Mouse (Mus musculus) liver, adult 2 months (tissue): ENCODE data around the gene D11Wsu47e. TPM values are rescaled to one million over a fixed set of nuclear protein-coding genes. Genes with fewer than 3 reads are reported as not detected.

ENCODE experiments used
- DNase-seq: peaks from one replicate; pipeline ENCODE4 v3.0.0-alpha.2; 2011; ENCODE audit warnings: low read depth, low spot score; ENCODE audit errors: extremely low read depth
- H3K27ac ChIP-seq: fragments of 200-500 bp; replicated peaks from 2 replicates; pipeline ENCODE4 v1.5.1; 2012; ENCODE audit warnings: low read depth, mild to moderate bottlenecking, control low read depth, inconsistent platforms, low read length; ENCODE audit not compliant: insufficient read depth
- H3K27me3 ChIP-seq: fragments of 200-500 bp; 2 replicates; pipeline ENCODE4 v1.6.1; 2012; ENCODE audit warnings: mild to moderate bottlenecking, moderate library complexity, low read length, inconsistent platforms; ENCODE audit not compliant: control insufficient read depth, insufficient read depth
- H3K36me3 ChIP-seq: fragments of 200-500 bp; 2 replicates; pipeline ENCODE4 v1.6.1; 2012; ENCODE audit warnings: low read length, inconsistent platforms; ENCODE audit not compliant: control insufficient read depth, insufficient read depth
- H3K4me1 ChIP-seq: fragments of 200-500 bp; 2 replicates; pipeline ENCODE4 v1.6.1; 2011; ENCODE audit warnings: low read length; ENCODE audit not compliant: control insufficient read depth, insufficient read depth
- H3K4me3 ChIP-seq: fragments of 200-500 bp; 2 replicates; pipeline ENCODE4 v1.5.1; 2011; ENCODE audit warnings: low read depth, mild to moderate bottlenecking, control low read depth, low read length, moderate library complexity; ENCODE audit not compliant: insufficient read depth
- H3K79me2 ChIP-seq: fragments of 200-500 bp; 2 replicates; pipeline ENCODE4 v1.6.1; 2012; ENCODE audit warnings: inconsistent platforms, mild to moderate bottlenecking, low read length, moderate library complexity; ENCODE audit not compliant: control insufficient read depth, insufficient read depth
- H3K9ac ChIP-seq: fragments of 200-500 bp; 2 replicates; pipeline ENCODE4 v1.6.1; 2012; ENCODE audit warnings: low read depth, mild to moderate bottlenecking, control low read depth, inconsistent platforms, low read length
- CTCF ChIP-seq: fragments of 200-500 bp; IDR thresholded peaks from 2 replicates; pipeline ENCODE4 v1.5.1; 2011; ENCODE audit warnings: low read depth, low read length, control low read depth
- POLR2A ChIP-seq: fragments of 200-500 bp; IDR thresholded peaks from 2 replicates; pipeline ENCODE4 v1.6.1; 2011; ENCODE audit warnings: low read length, control low read depth; ENCODE audit not compliant: insufficient read depth; ENCODE audit errors: extremely low read depth
- WGBS: fragments of 180-500 bp; shearing (Covaris S2); methylation state at CpG from one replicate; pipeline ENCODE4 v1.1.7; 2018; 5-methylcytosine and 5-hydroxymethylcytosine counted together
- polyA plus RNA-seq: library from polyadenylated mRNA; depleted of rRNA; stranded (reverse); fragments of >200 nt; gene quantifications from 2 replicates; pipeline ENCODE4 v1.2.3, GENCODE M21; 2012
- total RNA-seq: library from RNA; depleted of rRNA; stranded (reverse); fragments of >200 nt; gene quantifications from 2 replicates; pipeline ENCODE4 v1.2.3, GENCODE M21; 2014

D11Wsu47e gene
- total and polyA plus RNA-seq, 2 experiments, result 4.1 to 4.5 TPM

- Histone ChIP-seq H3K27me3 (no peaks in the 10 kb centered on the region), H3K36me3 (no peaks in the 10 kb centered on the region), H3K79me2 (no peaks in the 10 kb centered on the region), H3K4me1 (peaks cover 4% of the 10 kb centered on the region; the same call in 1 of the 2 replicates), H3K4me3 (no peak overlapping the region), H3K9ac (peak overlapping the region; percentile 47; the same call in 1 of the 2 replicates), H3K27ac (peak overlapping the region; percentile 29)
- peak; percentile 27 for DNase-seq
- WGBS, result 41% methylated on average over 15 of the region's 15 CpGs
- TF ChIP-seq CTCF, result no peak
- no peak for TF ChIP-seq POLR2A
These were observed 25.1 kb downstream of the D11Wsu47e start for GRCm38 (mm10) chr11:113709272-113709671.

DNA sequence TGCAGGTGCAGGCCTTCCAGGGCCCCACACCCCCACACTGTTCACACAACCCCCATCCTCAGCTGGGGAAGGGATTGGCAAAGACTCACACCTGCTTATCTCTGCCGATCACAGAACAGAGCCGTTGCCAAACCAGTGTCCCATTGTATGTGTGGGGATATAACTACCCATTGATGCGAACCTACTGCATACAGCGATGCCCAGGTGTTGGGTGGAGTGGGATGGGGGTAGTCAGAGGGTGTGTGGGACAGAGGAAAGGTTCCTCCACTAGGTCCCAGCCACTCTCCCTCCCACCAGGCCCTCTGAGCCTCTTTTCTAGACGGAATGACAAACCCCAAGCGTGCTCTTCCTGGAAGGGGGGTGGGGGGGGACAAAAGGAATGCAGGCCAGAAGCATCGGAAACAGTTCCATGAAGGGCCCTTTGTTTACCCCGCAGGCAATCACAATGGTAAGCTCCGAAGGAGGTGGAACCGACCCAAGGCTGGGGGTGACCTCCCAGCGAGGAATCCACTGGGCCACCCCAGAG is 25.6 kb downstream of the D11Wsu47e start, which contains the start of gene Cpsf4l:
Gene Cpsf4l (minus strand): TSS at position 287 of the 526 bp plus-strand sequence.
- H3K9ac ChIP-seq, result peak within 1 kb of the TSS; percentile 47; the same call in 1 of the 2 replicates
- peak within 1 kb of the TSS; percentile 29 for H3K27ac ChIP-seq
- peak within 1 kb of the TSS; percentile 63 for H3K4me3 ChIP-seq
- no peak for DNase-seq
- WGBS, result 57% methylated on average over 11 of the region's 11 CpGs
- no peaks in the 10 kb centered on the region for H3K79me2 ChIP-seq
- peaks cover 4% of the 10 kb centered on the region; the same call in 1 of the 2 replicates for H3K4me1 ChIP-seq
- H3K36me3 ChIP-seq, result no peaks in the 10 kb centered on the region
- TF ChIP-seq POLR2A (no peak), CTCF (no peak)
- H3K27me3 ChIP-seq, result no peaks in the 10 kb centered on the region

DNA sequence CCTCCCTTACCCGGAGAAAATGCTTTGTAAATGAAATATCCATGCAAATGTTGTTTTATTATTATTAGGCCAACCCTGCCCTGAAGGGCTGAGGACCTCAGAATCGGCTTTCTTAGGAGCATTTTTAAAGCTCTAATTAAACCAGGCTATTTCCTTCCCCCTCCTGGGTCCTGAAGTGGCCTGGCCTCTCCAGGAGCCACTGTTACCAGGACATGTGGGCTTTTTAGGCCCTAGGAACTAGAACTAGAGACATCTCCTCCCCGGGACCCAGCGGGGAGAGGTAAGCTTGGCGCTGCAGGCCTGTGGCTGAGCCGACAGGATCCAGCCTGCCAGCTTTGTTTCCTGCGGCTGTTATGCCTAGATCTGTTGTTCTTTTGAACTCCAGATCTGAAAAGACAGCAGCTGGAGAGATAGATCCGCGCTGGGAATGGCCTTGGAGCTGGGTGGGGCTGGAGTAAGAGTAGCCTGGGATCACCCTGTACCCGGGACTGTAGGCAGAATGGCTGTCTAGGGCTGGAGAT is 26.1 kb downstream of the D11Wsu47e start:
- TF ChIP-seq POLR2A (no peak), CTCF (no peak)
- Histone ChIP-seq H3K4me1 (peaks cover 6% of the 10 kb centered on the region; the same call in 1 of the 2 replicates), H3K9ac (no peak overlapping the region), H3K4me3 (no peak overlapping the region), H3K27ac (no peak overlapping the region), H3K79me2 (no peaks in the 10 kb centered on the region), H3K36me3 (no peaks in the 10 kb centered on the region), H3K27me3 (no peaks in the 10 kb centered on the region)
- no peak for DNase-seq
- WGBS, result 58% methylated on average over 10 of the region's 10 CpGs

DNA sequence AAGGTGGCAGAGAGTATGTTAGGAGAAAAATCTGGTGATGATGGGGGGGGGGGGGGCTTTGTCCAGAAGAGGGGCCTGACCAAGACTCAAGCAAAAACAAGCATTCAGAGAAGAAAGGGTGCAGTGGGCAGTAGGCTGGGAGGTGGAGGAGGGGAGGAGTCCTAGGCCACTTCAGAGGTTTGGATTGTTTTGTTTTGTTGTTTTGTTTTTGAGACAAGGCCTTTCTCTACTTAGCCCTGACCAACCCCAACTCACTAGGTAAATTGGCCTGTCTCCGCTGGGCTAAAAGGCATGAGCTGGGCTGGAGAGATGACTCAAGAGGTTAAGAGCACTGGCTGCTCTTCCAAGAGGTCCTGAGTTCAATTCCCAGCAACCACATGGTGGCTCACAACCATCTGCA is 26.8 kb downstream of the D11Wsu47e start:
- H3K4me3 ChIP-seq, result no peak overlapping the region
- 93% methylated on average over 1 of the region's 1 CpGs for WGBS
- no peak overlapping the region for H3K27ac ChIP-seq
- no peaks in the 10 kb centered on the region for H3K79me2 ChIP-seq
- no peaks in the 10 kb centered on the region for H3K27me3 ChIP-seq
- no peaks in the 10 kb centered on the region for H3K36me3 ChIP-seq
- no peak overlapping the region for H3K9ac ChIP-seq
- no peak for TF ChIP-seq CTCF
- no peak for TF ChIP-seq POLR2A
- no peak for DNase-seq
- peaks cover 6% of the 10 kb centered on the region; the same call in 1 of the 2 replicates for H3K4me1 ChIP-seq

DNA sequence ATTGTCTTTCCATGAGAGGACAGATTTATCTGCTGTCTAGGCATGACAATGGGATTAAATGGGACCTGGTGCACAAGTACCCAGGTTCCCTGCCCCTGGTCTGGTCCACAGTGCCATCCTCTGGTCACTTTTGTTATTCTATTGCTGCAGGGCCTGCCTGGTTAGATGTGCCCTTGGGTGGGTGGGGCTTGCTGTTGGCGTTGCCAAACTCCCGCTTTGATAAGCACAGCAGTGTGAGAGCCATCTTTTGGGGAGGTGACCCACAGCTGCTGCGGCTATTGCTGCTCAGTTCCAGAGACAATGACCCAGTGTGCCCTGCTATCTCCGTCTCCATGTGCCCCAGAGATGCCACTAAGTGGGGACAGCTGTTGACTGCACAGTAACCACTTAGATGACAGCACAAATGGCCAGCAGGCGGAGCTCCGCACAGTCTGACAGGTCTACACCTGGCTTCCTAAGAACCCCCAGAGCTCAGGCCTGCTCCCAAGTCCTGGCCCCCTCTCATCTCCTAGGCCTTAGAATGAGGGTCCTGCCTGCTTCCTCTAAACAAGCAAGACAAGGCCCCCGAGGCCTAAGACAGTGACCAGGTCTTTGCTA is 31.0 kb downstream of the D11Wsu47e start:
- 57% methylated on average over 7 of the region's 7 CpGs for WGBS
- Histone ChIP-seq H3K9ac (no peak overlapping the region), H3K27me3 (no peaks in the 10 kb centered on the region), H3K4me1 (peaks cover 2% of the 10 kb centered on the region; the same call in 1 of the 2 replicates), H3K4me3 (no peak overlapping the region), H3K27ac (no peak overlapping the region), H3K79me2 (no peaks in the 10 kb centered on the region), H3K36me3 (no peaks in the 10 kb centered on the region)
- peak; percentile 73 for DNase-seq
- TF ChIP-seq CTCF, result peak; percentile 73
- TF ChIP-seq POLR2A, result no peak

DNA sequence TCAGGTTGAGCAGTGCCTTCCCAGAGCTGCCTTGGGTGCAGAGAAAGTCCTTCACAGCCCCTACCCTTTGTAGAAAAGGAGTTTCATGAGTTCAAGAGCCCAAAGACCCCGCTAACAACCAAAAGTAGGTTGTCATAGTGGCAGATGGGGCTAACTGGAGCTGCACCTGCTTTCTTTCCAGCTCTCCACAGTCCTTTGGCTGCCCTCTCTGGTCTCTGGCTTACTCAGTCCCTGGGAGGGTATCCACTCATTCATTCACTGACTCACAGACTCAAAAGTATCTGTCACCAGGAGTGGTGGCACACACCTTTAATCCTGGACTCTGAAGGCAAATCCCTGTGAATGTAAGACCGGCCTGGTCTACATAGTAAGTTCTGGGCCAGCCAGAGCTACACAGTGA is 31.9 kb downstream of the D11Wsu47e start:
- DNase-seq, result no peak
- TF ChIP-seq CTCF (no peak), POLR2A (no peak)
- peaks cover 2% of the 10 kb centered on the region; the same call in 1 of the 2 replicates for H3K4me1 ChIP-seq
- H3K9ac ChIP-seq, result no peak overlapping the region
- no peaks in the 10 kb centered on the region for H3K27me3 ChIP-seq
- no peaks in the 10 kb centered on the region for H3K79me2 ChIP-seq
- H3K36me3 ChIP-seq, result no peaks in the 10 kb centered on the region
- no peak overlapping the region for H3K4me3 ChIP-seq
- H3K27ac ChIP-seq, result no peak overlapping the region
- WGBS, result 94% methylated on average over 2 of the region's 2 CpGs
